Mouse (Mus musculus) embryonic facial prominence, embryonic 12.5 days (tissue): ENCODE measurements around the gene Ptprm. TPM values are rescaled to one million over a fixed set of nuclear protein-coding genes. Genes with fewer than 3 reads are reported as not detected.

Source experiments
- ATAC-seq: fragments of 200-750 bp; cut with Nextera tagmentation; 2 replicates; pipeline ENCODE4 v1.8.0; 2017; ENCODE audit not compliant: insufficient number of reproducible peaks, insufficient read depth, low FRiP score, low TSS enrichment
- H3K27ac ChIP-seq: fragments of 300-500 bp; sonication (generic); 2 replicates; pipeline ENCODE4 v1.5.1; 2016; ENCODE audit warnings: mild to moderate bottlenecking
- H3K27me3 ChIP-seq: fragments of 300-500 bp; sonication (generic); 2 replicates; pipeline ENCODE4 v1.6.1; 2016; ENCODE audit warnings: mild to moderate bottlenecking, moderate library complexity
- H3K36me3 ChIP-seq: fragments of 300-500 bp; sonication (generic); 2 replicates; pipeline ENCODE4 v1.6.1; 2016; ENCODE audit warnings: mild to moderate bottlenecking
- H3K4me1 ChIP-seq: fragments of 300-500 bp; sonication (generic); 2 replicates; pipeline ENCODE4 v1.6.1; 2016
- H3K4me2 ChIP-seq: fragments of 300-500 bp; sonication (generic); replicated peaks from 2 replicates; pipeline ENCODE4 v1.6.1; 2016; ENCODE audit warnings: mild to moderate bottlenecking, moderate library complexity
- H3K4me3 ChIP-seq: fragments of 300-500 bp; sonication (generic); 2 replicates; pipeline ENCODE4 v1.5.1; 2016; ENCODE audit warnings: mild to moderate bottlenecking
- H3K9ac ChIP-seq: fragments of 300-500 bp; sonication (generic); 2 replicates; pipeline ENCODE4 v1.6.1; 2016; ENCODE audit warnings: mild to moderate bottlenecking, moderate library complexity
- H3K9me3 ChIP-seq: fragments of 300-500 bp; sonication (generic); 2 replicates; pipeline ENCODE4 v1.6.1; 2016; ENCODE audit warnings: mild to moderate bottlenecking, moderate library complexity
- WGBS: fragments of 180-500 bp; shearing (Covaris S2); methylation state at CpG from one replicate; pipeline ENCODE4 v1.1.7; 2016; 5-methylcytosine and 5-hydroxymethylcytosine counted together
- polyA plus RNA-seq: library from polyadenylated mRNA; unstranded; fragments of >200 nt; fragmentation: Nextera tagmentation; extraction: Ambion mirVana; gene quantifications from 2 replicates; pipeline ENCODE4 v1.2.1, GENCODE M21; 2016

The Ptprm gene
- polyA plus RNA-seq, 1 experiment from 2014 or later: 17.2 TPM

DNA sequence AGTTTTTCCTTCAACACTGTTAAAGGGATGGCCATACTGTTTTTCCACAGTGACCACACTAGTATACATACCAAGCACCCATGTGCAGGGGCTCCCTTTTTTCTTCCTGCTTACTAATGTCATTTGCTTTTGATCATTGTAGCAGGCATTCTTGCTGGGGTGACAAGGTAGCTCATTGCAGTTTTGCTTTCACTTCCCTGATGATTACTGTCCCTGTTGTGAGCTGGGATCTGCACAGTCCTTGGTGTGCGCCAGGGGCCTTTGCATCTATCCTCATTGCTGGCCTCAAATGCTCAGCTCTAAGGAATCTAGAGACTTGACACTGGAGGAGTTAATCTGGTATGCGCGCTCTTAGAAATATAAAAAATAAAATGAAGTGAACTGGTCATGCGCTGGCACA, 147.3 kb downstream of the Ptprm start:
- no peaks in the 10 kb centered on the region; the same call in 1 of the 2 replicates for H3K4me1 ChIP-seq
- no peaks in the 10 kb centered on the region for H3K27me3 ChIP-seq
- no peak overlapping the region for H3K4me3 ChIP-seq
- no peak overlapping the region for H3K9ac ChIP-seq
- H3K9me3 ChIP-seq: no peaks in the 10 kb centered on the region
- H3K4me2 ChIP-seq: no peak overlapping the region
- H3K36me3 ChIP-seq: no peaks in the 10 kb centered on the region
- no peak overlapping the region for H3K27ac ChIP-seq
- WGBS: 94% methylated on average over 4 of the region's 4 CpGs
- ATAC-seq: no peak

DNA sequence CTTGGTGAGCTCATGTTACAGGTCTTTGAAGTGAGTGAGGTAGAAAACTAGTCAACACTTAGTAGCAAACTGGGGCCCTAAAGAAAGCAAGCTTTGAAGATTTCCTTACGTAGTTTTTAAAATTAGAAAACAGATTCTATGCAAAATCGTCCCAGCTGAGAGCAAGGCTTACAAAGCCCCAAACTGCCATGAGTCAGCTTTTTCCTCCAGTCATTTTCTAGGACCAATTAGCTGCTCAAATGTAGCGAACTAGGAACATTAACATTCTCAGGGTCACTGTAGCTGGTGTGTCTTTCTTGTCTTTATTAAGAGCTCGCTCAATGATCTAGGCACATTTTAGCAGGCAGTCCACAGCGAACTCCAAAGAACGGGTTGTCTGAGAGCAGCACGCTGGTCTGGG, 153.1 kb downstream of the Ptprm start:
- Histone ChIP-seq H3K4me1 (peaks cover 12% of the 10 kb centered on the region), H3K9ac (no peak overlapping the region), H3K9me3 (no peaks in the 10 kb centered on the region), H3K27ac (no peak overlapping the region), H3K27me3 (no peaks in the 10 kb centered on the region), H3K4me2 (no peak overlapping the region), H3K4me3 (no peak overlapping the region), H3K36me3 (no peaks in the 10 kb centered on the region)
- no peak for ATAC-seq
- 39% methylated on average over 7 of the region's 7 CpGs for WGBS

DNA sequence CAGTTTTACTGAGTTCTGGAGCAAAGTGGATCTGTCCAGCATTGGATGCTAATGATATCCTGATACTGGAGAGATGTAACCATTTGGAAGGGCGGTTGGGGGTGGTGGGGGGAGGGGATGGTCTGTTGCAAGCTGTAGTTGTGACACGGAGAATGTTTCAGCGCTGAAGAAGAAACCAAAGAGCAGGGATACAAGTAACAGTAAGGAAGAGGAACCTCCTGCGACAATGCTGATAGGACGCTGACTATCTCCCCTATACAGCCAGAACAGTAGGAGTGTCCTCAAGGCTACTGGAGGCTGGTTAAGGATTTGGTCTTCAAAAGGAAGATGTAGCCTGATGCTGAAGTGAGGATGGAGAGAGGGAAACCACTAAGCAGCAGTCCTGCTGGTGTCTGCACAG, 160.5 kb downstream of the Ptprm start:
- H3K9ac ChIP-seq: no peak overlapping the region

DNA sequence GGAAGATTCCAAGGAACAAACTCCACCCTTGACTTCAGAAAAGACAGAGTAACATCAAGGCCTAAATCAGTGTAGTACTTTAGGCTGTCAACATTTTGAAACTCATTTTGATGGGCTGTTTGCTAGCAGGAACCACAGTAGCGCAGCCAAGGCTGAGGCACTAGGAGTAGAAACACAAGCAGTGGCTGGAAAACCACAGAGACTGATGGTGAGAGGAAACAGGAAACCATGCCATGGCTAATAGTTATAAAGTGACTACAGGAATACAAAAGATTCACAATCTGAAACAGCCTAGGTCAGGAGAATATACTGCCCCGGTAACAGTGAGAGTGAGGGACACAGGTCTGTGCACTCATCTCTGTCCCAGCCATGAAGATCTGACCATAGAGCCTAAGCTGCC, 165.7 kb downstream of the Ptprm start:
- Histone ChIP-seq H3K4me3 (no peak overlapping the region), H3K4me2 (no peak overlapping the region), H3K27ac (no peak overlapping the region), H3K9me3 (no peaks in the 10 kb centered on the region), H3K36me3 (no peaks in the 10 kb centered on the region), H3K9ac (no peak overlapping the region), H3K4me1 (no peaks in the 10 kb centered on the region; the same call in 1 of the 2 replicates), H3K27me3 (no peaks in the 10 kb centered on the region)
- no peak for ATAC-seq
- 82% methylated on average over 2 of the region's 2 CpGs for WGBS

More for the DNA sequence above, 160.5 kb downstream of the Ptprm start:
- ATAC-seq: no peak
- Histone ChIP-seq H3K27me3 (no peaks in the 10 kb centered on the region), H3K36me3 (no peaks in the 10 kb centered on the region), H3K27ac (no peak overlapping the region), H3K4me1 (peaks cover 10% of the 10 kb centered on the region; the same call in 1 of the 2 replicates), H3K9me3 (no peaks in the 10 kb centered on the region), H3K4me2 (no peak overlapping the region), H3K4me3 (no peak overlapping the region)
- WGBS: 59% methylated on average over 5 of the region's 5 CpGs

DNA sequence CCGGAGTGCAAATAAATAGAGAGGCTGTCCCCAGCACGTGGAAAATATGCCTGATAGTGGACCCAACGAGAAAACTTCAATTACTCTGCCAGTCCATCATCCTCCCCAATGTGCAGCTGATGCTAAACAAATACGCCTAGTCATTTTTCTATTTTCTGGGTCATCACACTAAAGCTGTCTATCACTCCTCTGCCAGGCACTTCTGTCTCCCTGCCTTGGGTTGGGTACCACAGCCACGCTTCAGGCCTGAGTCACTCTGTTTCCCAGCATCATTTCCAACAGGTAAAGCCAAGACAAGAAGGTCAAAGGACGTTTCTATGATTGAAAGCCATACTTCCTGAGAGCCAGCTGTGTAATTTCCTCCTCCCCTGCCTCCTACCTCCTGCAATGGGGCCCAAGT, 167.4 kb downstream of the Ptprm start:
- 68% methylated on average over 6 of the region's 6 CpGs for WGBS
- no peak overlapping the region for H3K4me2 ChIP-seq
- H3K4me1 ChIP-seq: no peaks in the 10 kb centered on the region

DNA sequence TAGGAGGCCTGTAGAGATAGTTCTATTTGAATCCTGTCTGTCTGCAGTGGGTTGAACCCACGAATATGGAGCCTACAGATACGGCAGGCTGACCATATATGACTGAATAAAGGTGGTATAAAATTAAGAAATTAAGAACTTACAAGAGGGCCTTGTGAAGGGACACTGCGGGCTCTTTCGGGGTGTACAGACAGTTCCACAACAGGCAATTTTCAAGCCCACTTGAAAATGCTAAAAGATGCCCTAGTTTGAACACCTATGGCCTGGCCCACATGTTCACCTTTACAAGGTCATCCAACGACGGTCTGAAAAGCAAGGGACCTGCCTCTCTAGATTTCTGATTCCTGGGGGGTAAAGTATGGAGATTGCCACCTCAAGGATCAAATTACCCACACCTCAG, 168.3 kb downstream of the Ptprm start:
- WGBS: 87% methylated on average over 6 of the region's 6 CpGs
- ATAC-seq: no peak
- no peak overlapping the region for H3K27ac ChIP-seq

More for the DNA sequence above, 167.4 kb downstream of the Ptprm start:
- H3K27ac ChIP-seq: no peak overlapping the region
- H3K9me3 ChIP-seq: no peaks in the 10 kb centered on the region
- no peak overlapping the region for H3K4me3 ChIP-seq
- H3K27me3 ChIP-seq: no peaks in the 10 kb centered on the region
- ATAC-seq: no peak
- no peaks in the 10 kb centered on the region for H3K36me3 ChIP-seq
- no peak overlapping the region for H3K9ac ChIP-seq

DNA sequence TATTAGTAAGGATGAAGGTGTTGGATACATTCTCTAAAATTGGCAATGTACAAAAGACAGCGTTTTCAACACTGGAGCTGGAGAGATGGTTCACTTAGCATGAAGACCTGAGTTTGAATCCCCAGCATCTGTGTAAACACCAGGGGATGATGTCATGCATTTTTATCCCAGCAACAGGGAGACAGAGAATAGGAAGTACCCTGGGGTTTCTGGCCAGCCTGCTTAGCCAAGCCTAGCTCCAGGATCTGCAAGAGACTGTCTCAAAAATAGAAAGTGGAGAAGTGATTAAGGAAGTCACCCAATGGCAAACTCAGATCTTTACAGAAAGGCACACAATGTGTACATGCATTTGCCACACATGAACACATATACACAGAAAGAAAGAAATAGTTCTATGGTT, 174.8 kb downstream of the Ptprm start:
- Histone ChIP-seq H3K4me3 (no peak overlapping the region), H3K36me3 (no peaks in the 10 kb centered on the region), H3K27me3 (no peaks in the 10 kb centered on the region), H3K9me3 (no peaks in the 10 kb centered on the region), H3K4me1 (no peaks in the 10 kb centered on the region), H3K9ac (no peak overlapping the region), H3K4me2 (no peak overlapping the region), H3K27ac (no peak overlapping the region)
- ATAC-seq: no peak
- 64% methylated on average over 1 of the region's 1 CpGs for WGBS

More for the DNA sequence above, 168.3 kb downstream of the Ptprm start:
- H3K4me2 ChIP-seq: no peak overlapping the region
- H3K9me3 ChIP-seq: no peaks in the 10 kb centered on the region
- no peaks in the 10 kb centered on the region for H3K36me3 ChIP-seq
- H3K9ac ChIP-seq: no peak overlapping the region
- H3K4me1 ChIP-seq: no peaks in the 10 kb centered on the region
- H3K27me3 ChIP-seq: no peaks in the 10 kb centered on the region
- H3K4me3 ChIP-seq: no peak overlapping the region

DNA sequence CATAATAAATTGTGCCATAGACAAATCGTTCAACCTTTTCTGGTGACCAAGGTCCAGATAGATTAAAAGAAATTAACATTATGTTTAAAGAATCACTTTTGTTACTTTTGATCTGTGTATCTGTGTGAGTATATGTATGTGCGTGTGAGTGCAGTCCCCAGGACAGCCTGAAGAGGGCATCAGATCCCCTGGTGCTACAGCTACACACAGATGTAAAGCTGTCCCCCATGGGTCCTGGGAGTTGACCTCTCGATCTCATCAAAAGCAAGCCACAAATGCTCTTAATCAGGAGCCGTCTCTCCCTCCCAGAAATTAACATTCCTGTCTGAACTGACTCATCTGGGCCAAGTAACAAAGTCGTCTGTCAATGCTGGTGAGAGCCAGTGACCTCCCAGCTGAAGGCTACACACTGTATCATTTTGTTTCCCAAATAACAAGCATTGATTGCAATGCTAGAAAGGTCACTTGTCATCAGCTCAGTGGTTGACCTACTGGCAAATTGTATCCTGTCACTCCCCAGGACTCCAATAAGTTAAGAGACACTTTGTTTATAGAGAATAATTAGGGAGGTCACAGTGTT, 175.5 kb downstream of the Ptprm start:
- H3K4me3 ChIP-seq: no peak overlapping the region
- no peaks in the 10 kb centered on the region for H3K36me3 ChIP-seq
- no peaks in the 10 kb centered on the region for H3K9me3 ChIP-seq
- no peak overlapping the region for H3K9ac ChIP-seq
- no peak overlapping the region for H3K4me2 ChIP-seq
- H3K4me1 ChIP-seq: no peaks in the 10 kb centered on the region
- H3K27me3 ChIP-seq: no peaks in the 10 kb centered on the region
- ATAC-seq: no peak
- H3K27ac ChIP-seq: no peak overlapping the region
- WGBS: 53% methylated on average over 5 of the region's 5 CpGs

DNA sequence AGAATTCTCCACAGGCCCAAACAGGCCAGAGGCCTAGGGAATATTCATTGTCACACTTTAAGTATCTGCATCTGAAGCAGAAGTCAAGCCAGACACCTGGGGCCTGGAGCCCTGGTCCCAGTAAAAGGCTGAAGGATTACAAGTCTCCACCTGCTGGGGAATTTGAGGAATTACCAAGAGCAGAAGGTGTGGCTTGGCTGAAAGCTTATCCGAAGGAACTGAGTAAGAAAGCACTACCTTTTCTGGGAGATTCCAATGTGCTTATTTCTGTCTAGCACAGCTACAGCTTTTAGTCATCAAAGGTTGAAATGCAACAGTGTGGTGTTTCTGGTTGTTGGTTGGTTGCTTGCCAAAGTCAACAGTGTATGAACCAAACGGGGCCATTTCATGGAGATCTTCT, 178.4 kb downstream of the Ptprm start:
- WGBS: 47% methylated on average over 2 of the region's 2 CpGs
- Histone ChIP-seq H3K36me3 (no peaks in the 10 kb centered on the region), H3K9me3 (no peaks in the 10 kb centered on the region), H3K4me1 (no peaks in the 10 kb centered on the region), H3K4me2 (no peak overlapping the region), H3K4me3 (no peak overlapping the region), H3K9ac (no peak overlapping the region), H3K27ac (no peak overlapping the region), H3K27me3 (no peaks in the 10 kb centered on the region)
- peak; percentile 22; the same call in 1 of the 2 replicates for ATAC-seq

DNA sequence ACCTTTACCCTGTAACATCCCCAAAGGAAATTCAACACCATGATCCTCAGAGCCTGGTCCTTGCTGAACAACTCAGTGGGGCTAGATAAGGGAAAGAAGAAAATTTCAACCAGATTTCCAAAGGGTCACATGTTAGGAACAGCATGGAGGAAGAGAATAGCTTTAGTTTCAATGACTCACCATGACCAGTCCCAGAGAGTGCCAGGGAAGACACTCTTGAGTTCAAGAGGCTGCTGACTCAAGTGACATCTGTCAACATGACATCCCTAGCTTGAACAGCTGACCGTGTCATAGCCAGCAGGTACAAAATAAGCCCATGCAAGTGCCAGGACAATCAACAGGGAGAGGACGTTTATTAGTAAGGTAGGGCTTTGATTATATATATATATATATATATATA, 182.9 kb downstream of the Ptprm start:
- WGBS: 83% methylated on average over 2 of the region's 2 CpGs
- Histone ChIP-seq H3K9ac (no peak overlapping the region), H3K36me3 (no peaks in the 10 kb centered on the region), H3K9me3 (no peaks in the 10 kb centered on the region), H3K27ac (no peak overlapping the region), H3K27me3 (no peaks in the 10 kb centered on the region), H3K4me3 (no peak overlapping the region), H3K4me2 (no peak overlapping the region), H3K4me1 (no peaks in the 10 kb centered on the region)
- ATAC-seq: no peak

DNA sequence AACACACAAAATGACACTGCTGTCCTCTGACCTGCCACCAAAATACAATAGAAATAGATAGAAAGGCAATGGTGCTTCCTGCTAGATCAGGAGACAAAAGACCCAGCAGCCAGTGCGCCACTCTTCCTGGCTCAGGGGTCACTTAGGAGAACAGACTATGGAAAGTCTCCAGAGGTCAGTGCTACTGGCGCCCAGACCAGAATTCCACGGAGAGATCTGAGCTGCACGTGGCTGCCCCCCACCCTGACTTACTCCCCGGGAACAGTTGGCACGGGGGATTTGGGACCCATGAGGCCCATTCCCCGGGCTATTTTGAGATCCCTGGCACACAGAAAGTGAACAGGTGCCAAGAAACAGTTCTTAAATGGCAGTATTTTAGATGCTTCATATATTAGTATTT, 183.6 kb downstream of the Ptprm start:
- no peak for ATAC-seq
- 83% methylated on average over 7 of the region's 7 CpGs for WGBS
- Histone ChIP-seq H3K27me3 (no peaks in the 10 kb centered on the region), H3K9ac (no peak overlapping the region), H3K36me3 (no peaks in the 10 kb centered on the region), H3K4me3 (no peak overlapping the region), H3K4me1 (no peaks in the 10 kb centered on the region), H3K9me3 (no peaks in the 10 kb centered on the region), H3K27ac (no peak overlapping the region), H3K4me2 (no peak overlapping the region)

DNA sequence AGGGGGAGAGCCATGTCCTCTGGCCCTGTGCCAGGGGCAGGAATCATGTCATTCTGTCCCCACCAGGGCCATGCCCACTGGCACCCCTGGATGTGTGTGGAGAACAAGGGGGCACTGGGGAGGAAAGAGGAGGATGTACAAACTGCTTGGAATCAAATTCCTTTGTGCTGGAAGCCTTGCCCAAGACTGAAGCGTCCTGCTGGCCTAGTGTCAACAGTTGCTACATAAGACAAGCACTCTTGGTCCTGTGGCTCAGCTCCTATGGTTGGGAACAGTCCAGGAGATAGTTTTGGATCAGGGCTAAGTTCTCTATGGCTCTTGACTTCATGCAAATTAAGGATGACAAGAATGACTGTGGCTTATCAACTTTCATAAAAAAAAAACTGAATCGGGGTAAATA, 188.4 kb downstream of the Ptprm start:
- ATAC-seq: no peak
- Histone ChIP-seq H3K9ac (no peak overlapping the region), H3K27ac (no peak overlapping the region), H3K4me2 (no peak overlapping the region), H3K4me3 (no peak overlapping the region), H3K9me3 (no peaks in the 10 kb centered on the region), H3K36me3 (no peaks in the 10 kb centered on the region), H3K4me1 (no peaks in the 10 kb centered on the region), H3K27me3 (no peaks in the 10 kb centered on the region)
- 80% methylated on average over 2 of the region's 2 CpGs for WGBS

DNA sequence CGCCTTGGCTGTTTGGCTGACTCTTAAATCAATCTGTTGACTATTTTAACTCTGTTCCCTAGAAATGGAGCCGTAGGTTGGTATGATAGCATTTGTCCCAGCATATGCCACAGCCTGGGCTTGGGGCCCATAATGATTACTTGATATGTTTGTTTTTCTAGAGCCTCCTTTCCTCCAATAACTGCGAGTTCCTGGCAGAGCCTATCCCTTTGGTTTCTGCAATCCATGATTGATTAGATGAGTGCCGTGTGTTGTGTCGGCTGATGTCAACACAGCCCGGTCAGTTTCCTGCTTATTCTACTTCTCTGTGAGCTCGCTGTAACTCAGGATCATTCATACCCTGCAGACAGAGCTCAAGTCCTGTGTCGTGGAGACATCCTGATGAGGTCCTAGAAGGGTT, 194.6 kb downstream of the Ptprm start:
- H3K27me3 ChIP-seq: no peaks in the 10 kb centered on the region
- H3K4me3 ChIP-seq: no peak overlapping the region
- no peak overlapping the region for H3K27ac ChIP-seq
- H3K4me1 ChIP-seq: no peaks in the 10 kb centered on the region
- H3K36me3 ChIP-seq: no peaks in the 10 kb centered on the region
- no peak overlapping the region for H3K4me2 ChIP-seq
- WGBS: 77% methylated on average over 8 of the region's 8 CpGs
- no peak for ATAC-seq
- no peak overlapping the region for H3K9ac ChIP-seq
- H3K9me3 ChIP-seq: no peaks in the 10 kb centered on the region
